18 mouse cellular contexts compared by ENCODE assay signal in the genomic region with DNA sequence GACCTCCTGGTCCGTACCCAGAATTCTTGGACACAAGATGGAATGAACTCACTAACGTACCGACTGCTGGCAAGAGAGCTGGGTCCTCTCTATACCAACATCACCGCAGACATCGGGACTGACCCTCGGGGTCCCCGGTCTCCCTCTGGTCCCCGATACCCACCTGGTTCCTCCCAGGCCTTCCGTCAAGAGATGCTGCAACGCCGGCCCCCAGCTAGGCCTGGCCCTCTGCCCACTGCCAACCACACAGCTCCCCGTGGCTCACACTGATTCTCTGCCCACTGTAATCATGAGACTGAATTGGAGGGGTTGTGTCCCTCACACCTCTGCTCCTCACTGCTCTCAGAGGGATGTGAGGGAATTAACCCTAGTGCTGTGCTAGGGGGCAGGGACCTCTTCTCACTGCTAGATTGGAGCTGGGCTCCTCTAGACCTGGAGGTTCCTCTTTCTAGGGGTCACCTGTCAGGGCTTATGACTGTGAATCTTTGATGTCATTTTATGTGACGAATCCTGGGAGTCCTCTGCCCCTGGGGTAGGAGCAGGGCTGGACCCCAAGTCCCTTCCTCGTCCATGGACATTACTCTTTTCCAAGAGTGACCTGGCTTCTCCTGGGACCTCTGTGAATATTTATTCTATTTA. TPM values are rescaled to one million over a fixed set of nuclear protein-coding genes. Genes with fewer than 3 reads are reported as not detected.
DNase-seq lines count a peak whose midpoint lies in the region; ATAC-seq and TF ChIP-seq lines count a peak whose summit lies in the region.
"Had no signal": no experiment of that assay in that cellular context is flagged by ENCODE, and none has a peak within 500 bp of the region (broad histone marks: within the 10 kb centered on the region; RNA-seq: fewer than 3 reads in every experiment).

No protein-coding gene starts in this region.

- H3K9ac ChIP-seq in kidney, embryonic 15.5 days, result no peak overlapping the region
- H3K9ac ChIP-seq in liver, embryonic 15.5 days, result no peak overlapping the region
- H3K9ac ChIP-seq: forebrain, embryonic 13.5 days; forebrain, postnatal 0 days; heart, embryonic 12.5 days; hindbrain, embryonic 15.5 days had no signal

- 0 out of 2 replicates have a peak, but pooled peaks cover 2% of the 10 kb centered on the region for H3K9me3 ChIP-seq in erythroblast, embryonic 14.5 days (ENCODE audit: control insufficient read depth, low read length)
- H3K9me3 ChIP-seq in kidney, embryonic 15.5 days (replicated peaks), result no peaks in the 10 kb centered on the region
- no peaks in the 10 kb centered on the region for H3K9me3 ChIP-seq in G1E (replicated peaks)
- no peaks in the 10 kb centered on the region for H3K9me3 ChIP-seq in liver, embryonic 15.5 days (replicated peaks)
- H3K9me3 ChIP-seq: forebrain, embryonic 13.5 days; heart, embryonic 12.5 days; hindbrain, embryonic 15.5 days had no signal

- no peaks in the 10 kb centered on the region for H3K27me3 ChIP-seq in erythroblast, embryonic 14.5 days (ENCODE audit: control insufficient read depth)
- no peaks in the 10 kb centered on the region for H3K27me3 ChIP-seq in kidney, embryonic 15.5 days
- no peaks in the 10 kb centered on the region for H3K27me3 ChIP-seq in G1E (ENCODE audit: insufficient read depth, low read length)
- H3K27me3 ChIP-seq in liver, embryonic 15.5 days, result no peaks in the 10 kb centered on the region
- H3K27me3 ChIP-seq: CH12.LX; forebrain, embryonic 13.5 days; heart, embryonic 12.5 days; hindbrain, embryonic 15.5 days had no signal

- TF ChIP-seq CTCF in G1E (IDR thresholded peaks at IDR 0.05; ENCODE audit: low read depth, low read length), result no peak

- no peak for ATAC-seq in erythroblast, adult 5-6 weeks (replicated peaks; ENCODE audit: low FRiP score, poor library complexity, severe bottlenecking)
- no peak for ATAC-seq in kidney, embryonic 15.5 days (replicated peaks; ENCODE audit: low FRiP score)
- no peak for ATAC-seq in G1E (ENCODE audit: extremely low read depth, insufficient number of reproducible peaks, low FRiP score, poor library complexity, severe bottlenecking)
- no peak for ATAC-seq in liver, embryonic 15.5 days (ENCODE audit: insufficient read depth)
- ATAC-seq: forebrain, embryonic 13.5 days; forebrain, postnatal 0 days had no signal

- H3K27ac ChIP-seq in kidney, embryonic 15.5 days, result 0 out of 2 replicates have a peak overlapping the region, but pooled peaks have one; percentile 22
- peak overlapping the region; percentile 48 for H3K27ac ChIP-seq in liver, embryonic 15.5 days (replicated peaks)
- H3K27ac ChIP-seq: forebrain, embryonic 13.5 days; hindbrain, embryonic 15.5 days had no signal

- H3K4me1 ChIP-seq in erythroblast, embryonic 14.5 days (ENCODE audit: control insufficient read depth), result peaks cover 74% of the 10 kb centered on the region
- H3K4me1 ChIP-seq in kidney, embryonic 15.5 days, result peaks cover 24% of the 10 kb centered on the region
- peaks cover 85% of the 10 kb centered on the region for H3K4me1 ChIP-seq in G1E (ENCODE audit: insufficient read depth, low read depth, low read length)
- peaks cover 76% of the 10 kb centered on the region for H3K4me1 ChIP-seq in liver, embryonic 15.5 days (replicated peaks)

- DNase-seq in kidney, postnatal 4 days, result no peak
- DNase-seq in G1E (ENCODE audit: low spot score), result peak; percentile 26
- no peak for DNase-seq in spleen, adult 12 weeks (ENCODE audit: low spot score)
- DNase-seq: adrenal gland, adult 8-10 months; adrenal gland, postnatal 36 days; cerebellum, adult 8-10 months; cerebellum, postnatal 25 days; forebrain, postnatal 0 days; gastrocnemius, postnatal 14 days; heart, postnatal 36 days had no signal

- no peak overlapping the region for H3K4me2 ChIP-seq in kidney, embryonic 15.5 days
- H3K4me2 ChIP-seq in liver, embryonic 15.5 days, result peak overlapping the region; percentile 81; the same call in 1 of the 2 replicates
- H3K4me2 ChIP-seq: forebrain, embryonic 13.5 days; heart, embryonic 12.5 days; hindbrain, embryonic 15.5 days had no signal

- H3K4me3 ChIP-seq in erythroblast, embryonic 14.5 days (replicated peaks), result peak overlapping the region; percentile 19
- H3K4me3 ChIP-seq in kidney, embryonic 15.5 days (replicated peaks), result no peak overlapping the region
- H3K4me3 ChIP-seq in G1E (ENCODE audit: low read depth, low read length), result peak overlapping the region; percentile 43; the same call in 1 of the 2 replicates
- H3K4me3 ChIP-seq in liver, embryonic 15.5 days (replicated peaks), result no peak overlapping the region
- H3K4me3 ChIP-seq: forebrain, embryonic 13.5 days; heart, embryonic 12.5 days; hindbrain, embryonic 15.5 days had no signal

- H3K36me3 ChIP-seq in erythroblast, embryonic 14.5 days (ENCODE audit: control insufficient read depth), result peaks cover 92% of the 10 kb centered on the region
- peaks cover 77% of the 10 kb centered on the region for H3K36me3 ChIP-seq in kidney, embryonic 15.5 days
- H3K36me3 ChIP-seq in G1E (replicated peaks), result peaks cover 83% of the 10 kb centered on the region
- peaks cover 85% of the 10 kb centered on the region for H3K36me3 ChIP-seq in liver, embryonic 15.5 days (replicated peaks)

- WGBS in kidney, embryonic 15.5 days, result 89% methylated on average over 14 of the region's 14 CpGs
- 91% methylated on average over 14 of the region's 14 CpGs for WGBS in liver, embryonic 15.5 days (ENCODE audit: insufficient replicate concordance)

RNA-seq across cellular contexts. Expression of gene Ppox, which starts 4.8 kb away (rescaled TPM):
- polyA plus RNA-seq in erythroblast, embryonic 14.5 days (2012), result 89.9 and 167 TPM in 2 replicates
- total RNA-seq in erythroblast, adult 5-6 weeks (2015; ENCODE audit: low replicate concordance), result 416 and 462 TPM in 2 replicates
- total RNA-seq in erythroblast, adult 5-6 weeks (2017; ENCODE audit: low replicate concordance), result 506 and 765 TPM in 2 replicates
- polyA plus RNA-seq in kidney, embryonic 15.5 days (2015; fragmentation: Nextera tagmentation; extraction: Ambion mirVana), result 63.0 and 65.4 TPM in 2 replicates
- total RNA-seq in G1E (2014; fragmentation: Nextera tagmentation) (45.7 and 168 TPM in 2 replicates), G1E (2017) (27.0 and 36.7 TPM in 2 replicates)
- 38.5 and 53.0 TPM in 2 replicates for polyA plus RNA-seq in G1E (2012)
- polyA plus RNA-seq in liver, embryonic 15.5 days (2015; fragmentation: Nextera tagmentation; extraction: Ambion mirVana), result 214 and 226 TPM in 2 replicates

RNA-seq across cellular contexts. Expression of gene B4galt3, which starts 6.1 kb away (rescaled TPM):
- 11.1 and 11.6 TPM in 2 replicates for polyA plus RNA-seq in erythroblast, embryonic 14.5 days (2012)
- 8.1 and 11.3 TPM in 2 replicates for total RNA-seq in erythroblast, adult 5-6 weeks (2015; ENCODE audit: low replicate concordance)
- total RNA-seq in erythroblast, adult 5-6 weeks (2017; ENCODE audit: low replicate concordance), result 7.7 and 29.1 TPM in 2 replicates
- polyA plus RNA-seq in kidney, embryonic 15.5 days (2015; fragmentation: Nextera tagmentation; extraction: Ambion mirVana), result 80.4 and 94.3 TPM in 2 replicates
- 27.3 and 30.8 TPM in 2 replicates for total RNA-seq in G1E (2014; fragmentation: Nextera tagmentation)
- 16.9 and 21.5 TPM in 2 replicates for total RNA-seq in G1E (2017)
- 44.8 and 50.0 TPM in 2 replicates for polyA plus RNA-seq in G1E (2012)
- polyA plus RNA-seq in liver, embryonic 15.5 days (2015; fragmentation: Nextera tagmentation; extraction: Ambion mirVana), result 21.9 and 23.5 TPM in 2 replicates

RNA-seq across cellular contexts. Expression of gene Usp21, which starts 11.6 kb away (rescaled TPM):
- polyA plus RNA-seq in erythroblast, embryonic 14.5 days (2012), result 8.4 and 13.0 TPM in 2 replicates
- total RNA-seq in erythroblast, adult 5-6 weeks (2015; ENCODE audit: low replicate concordance), result 9.6 and 12.1 TPM in 2 replicates
- 9.4 and 13.9 TPM in 2 replicates for total RNA-seq in erythroblast, adult 5-6 weeks (2017; ENCODE audit: low replicate concordance)
- polyA plus RNA-seq in kidney, embryonic 15.5 days (2015; fragmentation: Nextera tagmentation; extraction: Ambion mirVana), result 87.7 and 97.8 TPM in 2 replicates
- total RNA-seq in G1E (2014; fragmentation: Nextera tagmentation) (40.1 and 64.5 TPM in 2 replicates), G1E (2017) (11.8 and 12.8 TPM in 2 replicates)
- polyA plus RNA-seq in G1E (2012), result 44.1 and 53.3 TPM in 2 replicates
- 24.9 and 28.5 TPM in 2 replicates for polyA plus RNA-seq in liver, embryonic 15.5 days (2015; fragmentation: Nextera tagmentation; extraction: Ambion mirVana)

RNA-seq across cellular contexts. Expression of gene Ufc1, which starts 18.6 kb away (rescaled TPM):
- 3.9 and 4.8 TPM in 2 replicates for polyA plus RNA-seq in erythroblast, embryonic 14.5 days (2012)
- total RNA-seq in erythroblast, adult 5-6 weeks (2015; ENCODE audit: low replicate concordance), result 23.4 and 28.6 TPM in 2 replicates
- total RNA-seq in erythroblast, adult 5-6 weeks (2017; ENCODE audit: low replicate concordance), result 13.9 and 19.3 TPM in 2 replicates
- polyA plus RNA-seq in kidney, embryonic 15.5 days (2015; fragmentation: Nextera tagmentation; extraction: Ambion mirVana), result 106 and 118 TPM in 2 replicates
- 33.4 and 34.3 TPM in 2 replicates for total RNA-seq in G1E (2014; fragmentation: Nextera tagmentation)
- 96.2 and 111 TPM in 2 replicates for total RNA-seq in G1E (2017)
- 38.5 and 47.9 TPM in 2 replicates for polyA plus RNA-seq in G1E (2012)
- 40.6 and 41.4 TPM in 2 replicates for polyA plus RNA-seq in liver, embryonic 15.5 days (2015; fragmentation: Nextera tagmentation; extraction: Ambion mirVana)

RNA-seq across cellular contexts. Expression of gene Ndufs2, which starts 25.0 kb away (rescaled TPM):
- polyA plus RNA-seq in erythroblast, embryonic 14.5 days (2012), result 7.0 and 7.5 TPM in 2 replicates
- total RNA-seq in erythroblast, adult 5-6 weeks (2015; ENCODE audit: low replicate concordance), result 62.9 and 78.4 TPM in 2 replicates
- 48.0 and 62.1 TPM in 2 replicates for total RNA-seq in erythroblast, adult 5-6 weeks (2017; ENCODE audit: low replicate concordance)
- 276 and 283 TPM in 2 replicates for polyA plus RNA-seq in kidney, embryonic 15.5 days (2015; fragmentation: Nextera tagmentation; extraction: Ambion mirVana)
- total RNA-seq in G1E (2014; fragmentation: Nextera tagmentation) (209 and 219 TPM in 2 replicates), G1E (2017) (275 and 300 TPM in 2 replicates)
- 47.9 and 101 TPM in 2 replicates for polyA plus RNA-seq in G1E (2012)
- polyA plus RNA-seq in liver, embryonic 15.5 days (2015; fragmentation: Nextera tagmentation; extraction: Ambion mirVana), result 137 and 144 TPM in 2 replicates

Comparison
In these comparisons a context has a peak if more than half of its experiments do, and no peak if none do; other contexts are left out.
1. H3K4me3 ChIP-seq: peak in erythroblast, embryonic 14.5 days (single experiment) and G1E (single experiment); none in kidney, embryonic 15.5 days (single experiment) and liver, embryonic 15.5 days (single experiment).